Mouse (Mus musculus) lung, postnatal 4 days (tissue): Measurements from ENCODE around the gene Gpank1.
A peak's percentile ranks its signal among the peaks of the same experiment; 100 is the strongest.

Source experiments
- DNase-seq, 2 experiments: peaks; one replicate each; pipeline ENCODE4 v3.0.0; 2021

The Gpank1 gene

DNA sequence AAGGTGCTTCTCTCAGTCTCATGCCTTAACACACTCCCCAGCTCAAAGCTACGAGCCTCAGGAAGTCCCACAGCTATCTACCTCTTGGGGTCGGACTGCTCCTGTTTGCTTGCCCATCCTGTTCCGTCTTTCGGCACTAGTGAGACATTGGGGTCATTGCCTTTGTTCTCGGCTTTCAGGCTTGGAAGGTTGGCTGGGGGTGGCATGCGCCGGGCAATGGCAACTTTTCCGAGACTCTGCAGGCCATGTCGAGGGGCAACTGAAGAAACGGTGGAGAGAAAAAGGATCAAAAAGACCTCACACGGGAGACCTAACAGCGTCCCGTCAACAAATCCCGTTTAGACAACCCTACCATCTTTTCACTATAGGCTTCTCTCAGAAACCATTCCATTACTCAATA is 40.9 kb downstream of the Gpank1 start:
- DNase-seq = peak in 1 of 2 experiments; percentile 17

DNA sequence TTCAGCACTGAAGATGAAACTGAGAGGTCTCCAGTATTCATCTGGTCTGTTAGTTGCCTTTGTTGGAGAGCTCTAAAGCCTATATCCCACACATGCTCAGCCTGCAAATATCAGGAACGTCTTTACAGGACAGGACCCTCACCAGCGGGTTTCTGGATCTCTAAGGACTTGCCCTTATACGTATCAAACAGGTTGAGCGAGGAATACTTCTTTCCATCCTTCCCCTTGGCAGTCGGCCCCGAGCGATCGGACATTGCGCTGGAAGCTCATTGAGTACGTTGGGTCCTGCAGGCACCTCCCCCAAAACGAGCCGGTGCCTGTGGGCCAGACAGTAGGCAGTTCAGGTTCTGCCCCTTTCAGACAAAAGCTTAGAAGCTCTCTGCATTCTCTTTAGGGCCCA is 41.5 kb downstream of the Gpank1 start:
- peak; percentile 54 to 63 for DNase-seq

DNA sequence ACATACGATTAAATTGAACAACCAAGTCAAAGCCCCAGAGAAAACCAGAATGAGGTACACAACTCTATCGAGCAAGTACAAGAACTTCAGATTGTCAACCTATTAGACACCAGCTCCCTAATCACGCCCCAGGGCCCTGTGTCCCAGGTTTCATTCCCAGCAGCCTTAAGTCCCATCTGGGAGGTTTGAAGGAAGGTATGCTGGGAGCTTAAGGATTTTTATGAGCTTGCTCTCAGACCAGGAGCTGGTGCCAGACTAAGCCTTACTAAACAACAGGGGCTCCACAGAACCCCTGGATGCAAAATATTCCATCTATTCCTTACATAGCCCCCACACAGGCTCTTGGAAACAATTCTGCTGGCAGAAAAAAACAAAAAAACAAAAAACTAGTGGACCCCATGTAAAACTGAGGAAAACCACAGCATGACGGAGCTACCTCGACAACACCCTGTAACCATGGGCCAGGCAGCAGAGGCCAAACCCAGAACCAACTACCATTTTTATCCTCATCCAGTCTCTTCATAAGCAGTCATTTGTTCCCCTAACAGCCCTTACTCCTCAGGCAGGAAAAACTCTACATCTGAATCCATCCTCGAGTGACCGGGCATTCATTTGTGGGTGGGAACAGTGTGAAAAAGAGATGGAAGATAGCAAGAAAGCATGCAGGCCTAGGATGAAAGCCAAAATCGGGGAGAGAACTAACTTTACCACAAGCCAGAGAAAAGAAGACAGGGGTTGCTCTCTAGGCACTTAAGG is 42.2 kb downstream of the Gpank1 start:
- no peak for DNase-seq

DNA sequence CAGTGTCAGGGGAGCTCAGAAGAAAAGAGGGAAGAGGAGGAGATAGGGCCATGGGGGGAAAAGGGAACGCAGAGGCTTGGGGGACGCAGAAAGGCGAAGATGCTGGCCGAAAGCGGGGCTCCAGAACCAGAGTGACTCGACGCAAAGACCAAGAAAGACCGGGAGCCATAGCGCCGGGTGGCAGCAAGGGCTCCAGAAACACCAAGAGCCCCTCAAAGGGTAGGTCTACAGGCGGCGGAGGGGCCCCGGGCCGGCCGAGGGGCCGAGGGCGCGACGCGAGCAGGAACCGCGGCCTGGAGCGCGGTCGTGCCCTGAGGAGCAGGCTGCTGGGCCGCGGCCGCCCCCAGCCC is 42.9 kb downstream of the Gpank1 start:
- DNase-seq = peak in 1 of 2 experiments; percentile 47

DNA sequence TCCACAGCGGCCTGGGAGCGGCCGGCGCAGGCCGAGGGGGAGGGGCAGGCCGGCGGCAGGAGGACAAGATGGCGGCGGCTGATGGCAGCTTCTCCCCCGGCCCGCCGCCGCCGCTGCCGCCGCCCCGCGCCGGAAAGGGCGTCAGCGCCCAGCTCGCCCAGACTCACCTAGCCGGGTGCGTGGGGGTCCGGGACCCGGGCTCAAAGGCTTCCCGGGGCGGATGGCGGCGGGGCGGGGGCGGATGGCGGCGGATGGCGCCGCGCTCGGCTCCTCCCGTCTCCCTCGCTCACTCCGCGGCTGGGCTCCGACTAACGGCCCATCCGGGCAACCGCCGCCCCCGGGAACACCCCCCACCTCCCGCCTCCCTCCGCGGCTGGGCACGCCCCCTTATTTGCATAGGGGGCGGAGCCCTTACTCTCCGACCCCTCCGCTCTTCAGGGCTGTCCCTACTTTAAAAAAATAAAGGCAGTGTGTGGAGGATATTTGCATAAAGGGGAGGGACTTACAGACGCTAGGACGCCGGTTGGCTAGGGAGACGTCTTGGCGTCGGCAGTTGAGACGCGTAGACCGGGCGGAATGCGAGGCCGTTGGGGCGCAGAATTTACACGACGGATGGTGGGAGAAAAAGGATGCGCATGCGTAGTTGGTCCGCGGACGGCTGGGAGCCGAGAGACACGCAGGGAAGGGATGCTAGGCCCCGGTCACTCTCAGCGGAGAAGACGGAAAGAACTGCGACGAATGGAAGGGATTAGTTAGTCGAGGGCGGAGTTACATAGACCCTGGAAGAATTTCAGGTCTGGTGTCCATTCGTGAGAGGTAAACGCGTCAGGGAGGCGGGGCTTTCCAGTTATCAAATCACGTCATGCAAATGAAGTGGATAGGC is 43.6 kb downstream of the Gpank1 start, which contains the start of gene Prrc2a:
TSS of gene Prrc2a (minus strand) at position 330 of the 883 bp plus-strand sequence.
- peak; percentile 97 to 99 for DNase-seq

DNA sequence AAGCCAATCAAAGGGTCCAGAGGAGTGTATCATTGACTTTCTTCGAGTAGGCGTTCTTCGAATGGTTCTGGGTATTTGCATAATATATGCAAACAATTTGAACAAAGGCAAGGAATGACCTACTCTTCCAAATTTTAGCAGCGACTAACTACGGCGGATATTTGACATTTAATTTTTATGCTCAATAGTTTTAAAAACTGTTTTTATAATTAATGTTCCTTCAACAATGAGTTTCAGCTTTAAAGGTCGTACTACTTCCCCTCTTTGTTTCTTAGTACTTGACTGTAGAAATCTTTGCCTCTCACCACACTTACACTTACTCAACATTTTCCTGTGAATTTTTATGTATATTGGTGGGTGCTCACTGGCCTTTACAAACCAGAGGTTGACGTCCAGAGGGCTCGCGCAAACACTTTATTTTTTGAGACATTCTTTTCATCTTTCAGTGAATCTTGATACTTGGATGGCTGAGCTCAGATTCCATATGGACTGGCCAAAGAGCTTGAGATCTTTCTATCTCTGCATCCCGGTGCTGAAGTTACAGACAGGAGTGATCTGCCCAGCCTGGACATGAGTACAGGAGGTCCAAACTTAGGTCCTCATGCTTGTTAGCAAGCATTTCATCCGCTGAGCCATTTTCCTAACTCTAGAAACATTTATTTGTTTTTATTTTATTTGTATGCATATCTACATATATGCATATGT is 44.3 kb downstream of the Gpank1 start:
- no peak for DNase-seq

DNA sequence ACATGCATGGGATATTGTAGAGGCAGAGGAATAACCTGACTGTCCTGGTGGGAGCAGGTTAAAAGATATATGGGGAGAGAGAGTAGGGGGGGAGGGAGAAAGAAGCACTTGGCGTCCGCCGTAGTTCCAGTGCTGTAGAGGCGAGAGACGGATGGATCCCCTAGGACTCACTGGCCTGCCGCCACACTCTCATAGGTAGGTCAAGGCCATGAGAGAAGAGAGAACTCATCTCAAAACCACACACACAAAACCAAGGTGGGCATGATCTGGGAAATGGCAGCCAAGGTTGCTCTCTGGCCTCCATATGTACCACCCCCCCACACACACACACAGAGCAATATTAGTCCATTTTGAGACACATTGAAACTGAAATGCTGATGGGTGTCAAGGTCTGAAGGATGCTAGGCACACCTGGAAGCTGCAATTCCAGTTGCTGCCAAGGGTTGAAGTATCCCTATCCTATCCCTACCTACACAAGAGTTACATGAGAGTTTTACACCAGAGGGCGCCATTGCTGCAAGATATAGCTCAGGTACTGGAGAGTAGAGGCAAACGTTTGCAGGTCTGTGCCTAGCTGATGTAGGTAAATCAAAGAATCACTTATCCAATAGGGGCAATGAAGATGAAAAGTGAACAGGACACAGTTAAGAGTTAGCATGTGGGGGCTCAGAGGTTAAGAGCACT is 45.2 kb downstream of the Gpank1 start:
- peak in 1 of 2 experiments; percentile 75 for DNase-seq

DNA sequence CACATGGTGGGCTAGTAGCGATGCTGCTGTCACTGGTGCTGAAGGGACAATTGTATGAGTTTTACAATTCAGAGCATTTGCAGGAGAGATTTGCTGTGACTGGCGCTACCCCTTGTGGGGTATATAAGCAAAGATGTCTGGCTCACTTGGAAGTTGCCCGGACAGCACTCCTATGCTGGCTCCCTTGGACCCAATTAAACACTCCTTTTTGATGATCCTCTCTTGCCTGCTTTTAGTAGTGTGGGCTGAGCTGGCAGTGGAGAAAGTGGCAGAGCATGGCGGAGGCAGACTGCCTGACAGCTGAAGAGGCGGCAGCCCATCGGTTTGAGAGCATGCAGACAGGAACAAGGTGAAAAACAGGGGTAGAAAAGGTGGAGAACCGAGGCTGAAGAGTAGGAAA is 46.5 kb downstream of the Gpank1 start:
- peak in 1 of 2 experiments; percentile 19 for DNase-seq

DNA sequence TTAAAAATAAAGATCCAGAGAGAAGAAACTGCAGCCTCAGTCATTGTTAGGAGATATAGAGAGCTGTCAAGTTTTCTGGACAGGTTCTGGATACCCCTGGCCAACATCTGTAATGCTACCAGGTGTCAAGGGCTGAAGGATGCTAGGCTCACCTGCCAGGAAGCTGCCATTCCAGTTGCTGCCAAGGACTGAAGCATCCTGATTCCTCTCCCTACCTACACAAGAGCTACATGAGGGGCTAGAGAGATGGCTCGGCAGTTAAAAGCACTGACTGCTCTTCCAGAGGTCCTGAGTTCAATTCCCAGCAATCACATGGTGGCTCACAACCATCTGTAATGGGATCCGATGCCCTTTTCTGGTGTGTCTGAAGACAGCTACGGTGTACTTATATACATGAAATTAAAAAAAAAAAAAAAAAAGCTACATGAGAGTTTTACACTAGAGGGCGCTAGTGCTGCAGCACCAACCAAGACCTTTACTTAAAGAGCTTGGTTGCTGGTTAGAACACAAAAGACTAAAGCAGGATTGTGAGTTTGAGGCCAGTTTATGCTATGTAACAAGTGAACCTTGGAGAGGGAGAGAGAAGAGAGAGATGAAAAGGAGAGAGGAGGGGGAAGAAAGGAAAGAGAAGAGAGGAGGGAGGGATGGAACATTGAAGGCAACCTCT is 47.4 kb downstream of the Gpank1 start:
- DNase-seq = peak in 1 of 2 experiments; percentile 19

DNA sequence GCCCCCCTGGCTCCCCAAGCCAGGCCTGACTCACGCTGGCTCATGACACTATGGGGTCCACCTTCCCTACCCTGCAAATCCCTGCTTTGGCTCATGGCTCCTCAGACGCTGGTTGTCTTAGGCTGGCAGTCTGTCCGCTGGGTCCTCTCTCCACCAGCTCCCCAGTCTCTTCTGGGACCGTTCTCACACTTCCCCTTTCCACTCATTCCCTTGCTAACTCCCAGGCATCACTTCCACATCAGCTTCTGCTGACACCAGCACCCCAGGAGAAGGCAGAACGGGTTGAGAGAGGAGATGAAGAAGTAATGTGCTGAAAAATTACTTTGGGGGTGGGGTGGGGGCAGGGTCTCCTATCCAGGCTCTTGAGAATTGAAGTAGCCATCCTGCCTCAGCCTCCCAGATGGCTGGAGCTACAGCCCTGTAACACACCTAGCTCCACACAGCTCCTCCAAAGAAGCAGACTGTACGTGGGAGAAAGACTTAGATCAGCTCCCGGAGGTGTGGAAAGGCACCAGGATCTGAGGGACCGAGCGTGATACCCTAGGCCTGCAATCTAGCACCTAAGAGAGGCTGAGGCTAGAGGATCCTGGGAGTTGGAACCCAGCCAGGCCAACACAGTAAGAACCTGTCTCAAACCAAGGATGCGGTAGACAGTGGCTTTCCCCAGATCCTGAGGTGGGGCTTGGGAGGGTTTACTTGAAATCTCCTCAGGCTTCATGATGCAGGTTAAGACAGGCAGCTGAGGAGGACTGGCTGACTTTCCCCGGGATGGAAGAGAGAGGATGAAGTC is 51.4 kb downstream of the Gpank1 start:
- DNase-seq = peak in 1 of 2 experiments; percentile 21

DNA sequence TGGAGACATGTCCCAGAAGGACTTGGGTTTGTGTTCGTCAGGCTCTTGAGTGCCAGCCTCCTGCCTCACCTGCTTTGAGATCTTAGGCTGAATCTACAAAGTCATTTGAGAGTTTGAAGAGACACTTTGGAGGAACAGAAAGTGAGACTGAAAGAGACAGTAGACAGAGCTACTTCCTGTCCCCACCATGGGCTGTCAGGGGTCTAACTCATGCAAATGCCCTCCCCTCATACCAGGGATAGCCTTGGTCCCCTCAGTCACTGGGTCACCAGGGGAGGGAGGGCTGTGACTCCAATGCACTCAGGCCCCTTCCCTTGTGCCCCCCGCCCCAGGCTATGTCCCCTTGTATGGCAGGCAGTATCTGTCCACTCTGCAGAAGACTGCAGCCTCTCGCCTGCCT is 52.1 kb downstream of the Gpank1 start:
- DNase-seq = peak in 1 of 2 experiments; percentile 21
